In genomic region chr9:94613891-94614671, GRCm38 (mm10) we compare ENCODE assay signal across 8 mouse cellular contexts. TPM values are rescaled to one million over a fixed set of nuclear protein-coding genes. Genes with fewer than 3 reads are reported as not detected.
DNase-seq lines count a peak whose midpoint lies in the region; ATAC-seq and TF ChIP-seq lines count a peak whose summit lies in the region.

No protein-coding gene starts in this region.

- H3K9ac ChIP-seq in intestine, embryonic 16.5 days (ENCODE audit: low read depth, low read length) = no peak overlapping the region
- no peak overlapping the region for H3K9ac ChIP-seq in liver, embryonic 11.5 days (ENCODE audit: low read depth, low read length)
- no peak overlapping the region for H3K9ac ChIP-seq in neural tube, embryonic 15.5 days (replicated peaks)

- H3K27me3 ChIP-seq in spleen, adult 2 months (ENCODE audit: control insufficient read depth, insufficient read depth, low read length) = no peaks in the 10 kb centered on the region
- no peaks in the 10 kb centered on the region for H3K27me3 ChIP-seq in intestine, embryonic 16.5 days (replicated peaks; ENCODE audit: control insufficient read depth, insufficient read depth, low read length)
- H3K27me3 ChIP-seq in liver, embryonic 11.5 days (replicated peaks; ENCODE audit: control insufficient read depth, insufficient read depth, low read length) = no peaks in the 10 kb centered on the region
- no peaks in the 10 kb centered on the region for H3K27me3 ChIP-seq in neural tube, embryonic 15.5 days (replicated peaks)

- no peaks in the 10 kb centered on the region for H3K9me3 ChIP-seq in intestine, embryonic 16.5 days (ENCODE audit: control insufficient read depth, low read length)
- no peaks in the 10 kb centered on the region for H3K9me3 ChIP-seq in liver, embryonic 11.5 days (ENCODE audit: control insufficient read depth, low read length)
- H3K9me3 ChIP-seq in neural tube, embryonic 15.5 days (replicated peaks) = no peaks in the 10 kb centered on the region

- peak; percentile 74 for ATAC-seq in intestine, embryonic 16.5 days
- ATAC-seq in liver, embryonic 11.5 days (replicated peaks; ENCODE audit: low FRiP score) = peak; percentile 82
- peak; percentile 78 for ATAC-seq in neural tube, embryonic 15.5 days (ENCODE audit: low FRiP score)

- TF ChIP-seq CTCF in spleen, adult 2 months (IDR thresholded peaks at IDR 0.05; ENCODE audit: extremely low read depth, insufficient read depth, insufficient read length, insufficient replicate concordance) = peak; percentile 16; the same call in 1 of the 2 replicates

- WGBS in spleen, adult 2 months = 15% methylated on average over 6 of the region's 6 CpGs
- WGBS in intestine, embryonic 16.5 days = 38% methylated on average over 6 of the region's 6 CpGs
- WGBS in liver, embryonic 11.5 days = 30% methylated on average over 6 of the region's 6 CpGs
- WGBS in neural tube, embryonic 15.5 days = 43% methylated on average over 6 of the region's 6 CpGs

- no peaks in the 10 kb centered on the region for H3K36me3 ChIP-seq in spleen, adult 2 months (ENCODE audit: control insufficient read depth, insufficient read depth, low read length)
- no peaks in the 10 kb centered on the region for H3K36me3 ChIP-seq in intestine, embryonic 16.5 days (ENCODE audit: control insufficient read depth, insufficient read depth, low read length)
- H3K36me3 ChIP-seq in liver, embryonic 11.5 days (ENCODE audit: control insufficient read depth, insufficient read depth, low read length) = no peaks in the 10 kb centered on the region
- no peaks in the 10 kb centered on the region for H3K36me3 ChIP-seq in neural tube, embryonic 15.5 days

- DNase-seq in spleen, adult 2 months (ENCODE audit: low read depth in 1 of 2, low spot score in 2 of 2) = peak in 1 of 2 experiments; percentile 11
- DNase-seq in spleen, adult 12 weeks (ENCODE audit: low spot score) = no peak
- DNase-seq in cerebellum, adult 11 months = peak; percentile 49
- DNase-seq in frontal cortex, adult 2 months (ENCODE audit: extremely low spot score in 1 of 2, low spot score in 1 of 2) = peak; percentile 57 to 87
- DNase-seq in liver, embryonic 11.5 days (ENCODE audit: low spot score) = no peak
- no peak for DNase-seq in spleen, adult 18-20 months

- no peaks in the 10 kb centered on the region for H3K4me1 ChIP-seq in spleen, adult 2 months (ENCODE audit: control insufficient read depth, insufficient read depth, insufficient read length)
- H3K4me1 ChIP-seq in intestine, embryonic 16.5 days (ENCODE audit: control insufficient read depth, insufficient read depth, low read length) = no peaks in the 10 kb centered on the region; the same call in 1 of the 2 replicates
- no peaks in the 10 kb centered on the region for H3K4me1 ChIP-seq in liver, embryonic 11.5 days (replicated peaks; ENCODE audit: control insufficient read depth, insufficient read depth, low read length)
- H3K4me1 ChIP-seq in neural tube, embryonic 15.5 days = 0 out of 2 replicates have a peak, but pooled peaks cover 8% of the 10 kb centered on the region

- no peak overlapping the region for H3K4me3 ChIP-seq in spleen, adult 2 months (ENCODE audit: extremely low read depth, insufficient read depth, insufficient read length)
- H3K4me3 ChIP-seq in intestine, embryonic 16.5 days (ENCODE audit: low read length) = no peak overlapping the region
- H3K4me3 ChIP-seq in liver, embryonic 11.5 days (ENCODE audit: low read depth, low read length) = no peak overlapping the region
- no peak overlapping the region for H3K4me3 ChIP-seq in neural tube, embryonic 15.5 days (replicated peaks)

- H3K27ac ChIP-seq in spleen, adult 2 months (ENCODE audit: insufficient read depth, low read length) = no peak overlapping the region
- no peak overlapping the region for H3K27ac ChIP-seq in intestine, embryonic 16.5 days (ENCODE audit: low read length)
- H3K27ac ChIP-seq in liver, embryonic 11.5 days (ENCODE audit: low read depth, low read length) = no peak overlapping the region
- H3K27ac ChIP-seq in neural tube, embryonic 15.5 days (replicated peaks) = no peak overlapping the region

- no peak for TF ChIP-seq POLR2A in spleen, adult 2 months (IDR thresholded peaks at IDR 0.05; ENCODE audit: low read depth, low read length)

- no peak overlapping the region for H3K4me2 ChIP-seq in intestine, embryonic 16.5 days (ENCODE audit: low read depth, low read length)
- no peak overlapping the region for H3K4me2 ChIP-seq in liver, embryonic 11.5 days
- H3K4me2 ChIP-seq in neural tube, embryonic 15.5 days = no peak overlapping the region

RNA-seq across cellular contexts. Expression of gene Slc9a9, which starts 55.6 kb away (rescaled TPM):
- polyA plus RNA-seq in spleen, adult 2 months (2012; rRNA removed) = 6.1 and 8.3 TPM in 2 replicates
- 18.4 and 20.8 TPM in 2 replicates for polyA plus RNA-seq in frontal cortex, adult 2 months (2012; rRNA removed)
- polyA plus RNA-seq in intestine, embryonic 16.5 days (2015; fragmentation: Nextera tagmentation; extraction: Ambion mirVana) = 2.3 TPM in 2 replicates
- 1.9 and 2.3 TPM in 2 replicates for polyA plus RNA-seq in liver, embryonic 11.5 days (2014; fragmentation: Nextera tagmentation; extraction: Ambion mirVana)
- 9.2 and 10.5 TPM in 2 replicates for polyA plus RNA-seq in neural tube, embryonic 15.5 days (2015; fragmentation: Nextera tagmentation; extraction: Ambion mirVana)

Comparison
In these comparisons a context has a peak if more than half of its experiments do, and no peak if none do; other contexts are left out.
1. DNase-seq: peak in cerebellum, adult 11 months (single experiment) and frontal cortex, adult 2 months (2 of 2); none in spleen, adult 12 weeks (single experiment), liver, embryonic 11.5 days (single experiment) and spleen, adult 18-20 months (0 of 2).
2. Peak in every context shown above with its lines, with median percentiles within 50 percentile points of each other: ATAC-seq.